Mouse (Mus musculus) CH12.LX (cell line): ENCODE data around the gene Vps53. TPM values are rescaled to one million over a fixed set of nuclear protein-coding genes. Genes with fewer than 3 reads are reported as not detected.

ENCODE experiments used
- DNase-seq: peaks from one replicate; pipeline ENCODE4 v3.0.0-alpha.2; 2013; ENCODE audit errors: extremely low read depth
- H3K27ac ChIP-seq: 2 replicates; pipeline ENCODE4 v1.5.1; 2012; ENCODE audit warnings: low read depth, mild to moderate bottlenecking, control low read depth, moderate library complexity; ENCODE audit not compliant: insufficient read depth
- H3K27me3 ChIP-seq: replicated peaks from 2 replicates; pipeline ENCODE3; 2012; ENCODE audit warnings: inconsistent platforms
- H3K36me3 ChIP-seq, 2 experiments: replicated peaks in 1 of 2; 2 replicates each; pipeline versions ENCODE3 to v1.6.1; 2012; ENCODE audit warnings: inconsistent platforms in 1 of 2, low read length in 1 of 2, mild to moderate bottlenecking in 1 of 2, mixed read lengths in 1 of 2, moderate library complexity in 1 of 2; ENCODE audit not compliant: control insufficient read depth in 1 of 2, insufficient read depth in 1 of 2
- H3K4me1 ChIP-seq, 2 experiments: 2 replicates each; pipeline ENCODE4 v1.6.1; 2012; ENCODE audit warnings: inconsistent platforms in 1 of 2, moderate library complexity in 1 of 2; ENCODE audit not compliant: insufficient read depth in 2 of 2, control insufficient read depth in 1 of 2
- H3K4me2 ChIP-seq: 2 replicates; pipeline ENCODE4 v1.6.1; 2012; ENCODE audit warnings: low read depth, mild to moderate bottlenecking, control low read depth; ENCODE audit not compliant: poor library complexity, insufficient read depth, severe bottlenecking
- H3K4me3 ChIP-seq, 3 experiments: fragments of 150-350 bp in 1 of 3; sonication (generic) in 1 of 3; replicated peaks in 1 of 3; 2 replicates each; pipeline versions ENCODE3 to v1.5.1; 2011 to 2012; ENCODE audit warnings: low read depth in 2 of 3, low read length in 2 of 3, mild to moderate bottlenecking in 2 of 3, moderate library complexity in 2 of 3, control low read depth in 1 of 3, improper control_type of control experiment in 1 of 3, inconsistent platforms in 1 of 3, mixed read lengths in 1 of 3; ENCODE audit not compliant: poor library complexity in 1 of 3
- H3K79me2 ChIP-seq: replicated peaks from 2 replicates; pipeline ENCODE4 v1.6.1; 2012; ENCODE audit warnings: mild to moderate bottlenecking, moderate library complexity; ENCODE audit not compliant: control insufficient read depth, poor library complexity, insufficient read depth, severe bottlenecking; ENCODE audit errors: extremely low read depth
- H3K9ac ChIP-seq: 2 replicates; pipeline ENCODE4 v1.6.1; 2012; ENCODE audit warnings: low read depth, mild to moderate bottlenecking, control low read depth, moderate library complexity; ENCODE audit not compliant: insufficient read depth
- H3K9me3 ChIP-seq: replicated peaks from 2 replicates; pipeline ENCODE3; 2012; ENCODE audit warnings: low read length, inconsistent platforms, mixed read lengths
- JUN ChIP-seq: IDR thresholded peaks from 2 replicates; pipeline ENCODE4 v1.6.1; 2011; ENCODE audit warnings: low read depth, mild to moderate bottlenecking, low read length, improper control_type of control experiment, moderate library complexity; ENCODE audit not compliant: insufficient read depth
- JUND ChIP-seq: conservative IDR thresholded peaks from 2 replicates; pipeline ENCODE4 v1.6.1; 2011; ENCODE audit warnings: low read depth, low read length, improper control_type of control experiment
- KAT2A ChIP-seq: IDR thresholded peaks from 2 replicates; pipeline ENCODE4 v1.6.1; 2012; ENCODE audit warnings: low read length, improper control_type of control experiment, inconsistent platforms; ENCODE audit not compliant: insufficient replicate concordance
- MAFK ChIP-seq: IDR thresholded peaks from 2 replicates; pipeline ENCODE4 v1.6.1; 2011; ENCODE audit warnings: low read length, improper control_type of control experiment; ENCODE audit not compliant: insufficient replicate concordance
- MAX ChIP-seq: IDR thresholded peaks from 2 replicates; pipeline ENCODE4 v1.6.1; 2011; ENCODE audit warnings: low read length, improper control_type of control experiment
- MAZ ChIP-seq: IDR thresholded peaks from 2 replicates; pipeline ENCODE4 v1.6.1; 2012; ENCODE audit warnings: low read depth, mild to moderate bottlenecking, inconsistent platforms, low read length, improper control_type of control experiment, moderate library complexity
- MEF2A ChIP-seq: IDR thresholded peaks from 2 replicates; pipeline ENCODE4 v1.6.1; 2014; ENCODE audit warnings: low read depth, mild to moderate bottlenecking, inconsistent platforms, low read length, improper control_type of control experiment, borderline replicate concordance
- MXI1 ChIP-seq: IDR thresholded peaks from 2 replicates; pipeline ENCODE4 v1.6.1; 2011; ENCODE audit warnings: mild to moderate bottlenecking, low read depth, low read length, improper control_type of control experiment
- MYC ChIP-seq: IDR thresholded peaks from 2 replicates; pipeline ENCODE4 v1.6.1; 2011; ENCODE audit warnings: low read depth, mild to moderate bottlenecking, improper control_type of control experiment, low read length
- NELFE ChIP-seq: IDR thresholded peaks from 2 replicates; pipeline ENCODE4 v1.6.1; 2011; ENCODE audit warnings: low read depth, low read length, improper control_type of control experiment
- NRF1 ChIP-seq: IDR thresholded peaks from 2 replicates; pipeline ENCODE4 v1.6.1; 2014; ENCODE audit warnings: low read depth, mild to moderate bottlenecking, inconsistent platforms, low read length, improper control_type of control experiment, moderate library complexity
- POLR2A ChIP-seq: IDR thresholded peaks from 2 replicates; pipeline ENCODE4 v1.6.1; 2011; ENCODE audit warnings: low read depth, mild to moderate bottlenecking, improper control_type of control experiment, low read length
- RCOR1 ChIP-seq: conservative IDR thresholded peaks from 2 replicates; pipeline ENCODE4 v1.6.1; 2012; ENCODE audit warnings: low read depth, mild to moderate bottlenecking, inconsistent platforms, low read length, improper control_type of control experiment
- SIN3A ChIP-seq: IDR thresholded peaks from 2 replicates; pipeline ENCODE4 v1.6.1; 2012; ENCODE audit warnings: low read length, improper control_type of control experiment, inconsistent platforms
- TCF12 ChIP-seq: IDR thresholded peaks from 2 replicates; pipeline ENCODE4 v1.6.1; 2014; ENCODE audit warnings: low read depth, mild to moderate bottlenecking, inconsistent platforms, low read length, improper control_type of control experiment
- USF2 ChIP-seq: conservative IDR thresholded peaks from 2 replicates; pipeline ENCODE4 v1.6.1; 2011; ENCODE audit warnings: low read depth, low read length, improper control_type of control experiment
- ZMIZ1 ChIP-seq: IDR thresholded peaks from 2 replicates; pipeline ENCODE4 v1.6.1; 2012; ENCODE audit warnings: low read depth, mild to moderate bottlenecking, inconsistent platforms, low read length, improper control_type of control experiment
- ZNF384 ChIP-seq: IDR thresholded peaks from 2 replicates; pipeline ENCODE4 v1.6.1; 2012; ENCODE audit warnings: low read depth, low read length, improper control_type of control experiment, inconsistent platforms
- dilution Hi-C: fragments of 300-500 bp; cut with MboI; formaldehyde crosslinking; loops from 2 replicates; pipeline ENCODE4 v1.14.3; 2020; ENCODE audit warnings: low sequenced_read_pairs; ENCODE audit not compliant: extremely low pct_unique_long_range_greater_than_20kb, extremely low pct_ligation_motif_present
- in situ Hi-C: fragments of 300-500 bp; cut with MboI; formaldehyde crosslinking; loops from 3 replicates; pipeline ENCODE4 v1.14.3; 2019; ENCODE audit warnings: low sequenced_read_pairs, low pct_ligation_motif_present, low pct_unique_long_range_greater_than_20kb, mixed read lengths
- polyA plus RNA-seq: library from polyadenylated mRNA; unstranded; fragments of >175 nt; gene quantifications from 2 replicates; pipeline ENCODE4 v1.2.1, GENCODE M21; 2012; ENCODE audit warnings: low read depth; ENCODE audit not compliant: insufficient read length
- total RNA-seq, 2 experiments: library from RNA; depleted of rRNA; stranded (reverse); fragments of 300-350 nt in 1 of 2; fragments of >200 nt in 1 of 2; gene quantifications; 2 replicates each; pipeline ENCODE4 v1.2.3; 2012 to 2014

Gene Vps53
- total and polyA plus RNA-seq, 3 experiments: 56.1 to 70.7 (median 62.2) TPM

DNA sequence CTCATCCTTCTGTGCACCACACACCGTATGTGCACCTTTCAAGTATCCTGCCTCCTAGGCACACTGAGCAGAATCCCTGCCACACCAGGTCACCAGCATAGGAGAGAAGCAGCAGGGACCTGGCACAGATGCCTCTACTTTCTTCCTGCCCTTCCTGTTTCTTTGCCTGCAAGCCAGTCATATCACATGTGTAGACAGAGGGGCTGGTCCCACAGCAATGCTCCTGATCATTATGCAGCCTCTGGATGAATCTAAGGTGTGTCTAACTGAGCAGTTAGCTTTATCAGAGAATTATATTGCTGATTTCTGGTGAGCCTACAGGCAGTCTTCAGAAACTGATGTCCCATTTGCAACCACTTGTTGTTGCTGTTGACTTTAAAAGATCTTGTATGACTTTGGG, 34.3 kb downstream of the Vps53 start:
- no peaks in the 10 kb centered on the region for H3K4me1 ChIP-seq
- in situ Hi-C loops: no loop called here
- DNase-seq: no peak
- no peaks in the 10 kb centered on the region for H3K9me3 ChIP-seq
- no peak overlapping the region for H3K4me2 ChIP-seq
- no peak overlapping the region for H3K4me3 ChIP-seq
- no peak overlapping the region for H3K27ac ChIP-seq
- TF ChIP-seq MEF2A (no peak), TCF12 (no peak), JUND (no peak), RCOR1 (no peak), KAT2A (no peak), MAX (no peak), MAFK (no peak)
- no peaks in the 10 kb centered on the region for H3K79me2 ChIP-seq
- no peaks in the 10 kb centered on the region for H3K27me3 ChIP-seq
- H3K9ac ChIP-seq: no peak overlapping the region
- peaks cover 19 to 66% of the 10 kb centered on the region in 2 experiments for H3K36me3 ChIP-seq
- dilution Hi-C loops: no loop called here

DNA sequence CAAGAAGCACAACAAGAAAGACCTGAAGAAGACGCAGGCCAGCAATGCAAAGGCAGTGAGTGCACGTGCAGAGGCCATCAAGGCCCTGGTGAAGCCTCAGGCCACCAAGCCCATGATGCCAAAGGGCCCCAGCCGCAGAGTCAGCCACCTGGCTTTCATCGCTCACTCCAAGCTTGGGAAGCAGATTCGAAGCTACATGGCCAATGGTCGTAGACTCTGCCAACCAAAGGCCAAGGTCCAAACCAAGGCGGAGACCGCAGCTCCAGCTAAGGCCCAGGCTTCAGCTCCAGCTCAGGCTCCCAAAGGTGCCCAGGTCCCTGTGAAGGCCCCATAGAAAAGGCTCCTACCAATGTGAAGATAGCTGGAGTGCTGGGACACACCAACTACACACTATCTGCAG, 35.1 kb downstream of the Vps53 start:
- H3K4me3 ChIP-seq: no peak overlapping the region
- in situ Hi-C loops: no loop called here
- dilution Hi-C loops: no loop called here

DNA sequence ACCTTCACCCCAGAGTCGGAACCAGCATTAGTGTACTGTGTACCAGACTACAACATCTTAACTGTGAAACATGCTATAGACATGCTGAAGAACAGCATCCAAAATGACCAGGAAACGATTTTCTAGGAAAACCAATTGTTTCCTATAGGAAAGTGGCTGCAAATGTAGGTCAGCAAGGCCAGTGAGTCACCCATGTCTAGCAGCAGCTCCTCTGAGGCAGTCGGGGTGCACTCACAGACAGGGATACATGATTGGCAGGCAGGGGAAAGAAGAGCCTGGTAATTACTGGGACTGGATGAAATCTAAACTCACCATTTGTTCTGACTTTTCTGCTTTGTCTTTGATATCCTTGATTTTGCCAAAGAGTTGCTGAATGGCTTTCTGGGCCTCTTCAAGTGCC, 41.5 kb downstream of the Vps53 start:
- H3K4me1 ChIP-seq: peaks cover 3 to 12% of the 10 kb centered on the region in 2 experiments; a peak in 2 of 4 replicates
- dilution Hi-C loops: no loop called here

More for the DNA sequence above, 35.1 kb downstream of the Vps53 start:
- Histone ChIP-seq H3K79me2 (no peaks in the 10 kb centered on the region), H3K27me3 (no peaks in the 10 kb centered on the region), H3K9me3 (no peaks in the 10 kb centered on the region), H3K4me1 (no peaks in the 10 kb centered on the region), H3K36me3 (peaks cover 15 to 61% of the 10 kb centered on the region in 2 experiments), H3K4me2 (no peak overlapping the region), H3K27ac (no peak overlapping the region), H3K9ac (no peak overlapping the region)
- DNase-seq: no peak
- TF ChIP-seq NRF1: no peak
- no peak for TF ChIP-seq MYC

More for the DNA sequence above, 41.5 kb downstream of the Vps53 start:
- Histone ChIP-seq H3K9me3 (no peaks in the 10 kb centered on the region), H3K79me2 (no peaks in the 10 kb centered on the region), H3K4me2 (no peak overlapping the region), H3K27ac (no peak overlapping the region), H3K27me3 (no peaks in the 10 kb centered on the region), H3K4me3 (no peak overlapping the region), H3K9ac (no peak overlapping the region), H3K36me3 (peaks cover 47 to 62% of the 10 kb centered on the region in 2 experiments)
- no peak for TF ChIP-seq MXI1
- TF ChIP-seq NELFE: no peak
- no peak for TF ChIP-seq POLR2A
- TF ChIP-seq ZNF384: no peak
- no peak for TF ChIP-seq USF2
- TF ChIP-seq ZMIZ1: no peak
- no peak for TF ChIP-seq JUN
- no peak for TF ChIP-seq MAZ
- no peak for TF ChIP-seq SIN3A
- in situ Hi-C loops: no loop called here
- no peak for DNase-seq
